Mouse (Mus musculus): Measurements from ENCODE around the gene Dnmbp. TPM values are rescaled to one million over a fixed set of nuclear protein-coding genes. Genes with fewer than 3 reads are reported as not detected.

Dnmbp gene
- 7.2 and 7.6 TPM in 2 replicates for polyA plus RNA-seq (2014; fragmentation: Nextera tagmentation; extraction: Ambion mirVana)

- H3K36me3 ChIP-seq (ENCODE audit: control insufficient read depth, insufficient read depth, low read length) = no peaks in the 10 kb centered on the region
- peak within 1 kb of the TSS; percentile 82 for H3K9ac ChIP-seq (ENCODE audit: low read length)
- no peaks in the 10 kb centered on the region for H3K9me3 ChIP-seq (replicated peaks; ENCODE audit: control insufficient read depth, low read length)
- H3K4me3 ChIP-seq (ENCODE audit: low read depth, low read length) = peak within 1 kb of the TSS; percentile 68
- peak; percentile 91 for ATAC-seq
- H3K27ac ChIP-seq (ENCODE audit: low read depth, low read length) = no peak within 1 kb of the TSS
- no peaks in the 10 kb centered on the region for H3K27me3 ChIP-seq (replicated peaks; ENCODE audit: control insufficient read depth, insufficient read depth, low read length)
- peak within 1 kb of the TSS; percentile 77 for H3K4me2 ChIP-seq (ENCODE audit: low read length)
- H3K4me1 ChIP-seq (ENCODE audit: control insufficient read depth, insufficient read depth, low read length) = no peaks in the 10 kb centered on the region; the same call in 1 of the 2 replicates
- WGBS = 5% methylated on average over 79 of the region's 94 CpGs
- peak; percentile 79 for DNase-seq (ENCODE audit: low spot score)
Observed at GRCm38 (mm10) chr19:43939769-43940689, at the start of gene Dnmbp. Gene Dnmbp, minus strand, starts transcription at chr19:43940191.

- 18% methylated on average over 30 of the region's 30 CpGs for WGBS
- Histone ChIP-seq H3K27ac (ENCODE audit: low read depth, low read length) (no peak within 1 kb of the TSS), H3K4me3 (ENCODE audit: low read depth, low read length) (no peak within 1 kb of the TSS), H3K36me3 (ENCODE audit: control insufficient read depth, insufficient read depth, low read length) (no peaks in the 10 kb centered on the region), H3K9me3 (replicated peaks; ENCODE audit: control insufficient read depth, low read length) (no peaks in the 10 kb centered on the region), H3K4me2 (ENCODE audit: low read length) (peak within 1 kb of the TSS; percentile 30), H3K27me3 (replicated peaks; ENCODE audit: control insufficient read depth, insufficient read depth, low read length) (no peaks in the 10 kb centered on the region), H3K4me1 (ENCODE audit: control insufficient read depth, insufficient read depth, low read length) (0 out of 2 replicates have a peak, but pooled peaks cover 6% of the 10 kb centered on the region), H3K9ac (ENCODE audit: low read length) (peak within 1 kb of the TSS; percentile 17; the same call in 1 of the 2 replicates)
- DNase-seq (ENCODE audit: low spot score) (no peak), ATAC-seq (no peak)
Observed at GRCm38 (mm10) chr19:43986069-43986794, 46.2 kb upstream of the Dnmbp start, which contains the start of gene Cpn1. Gene Cpn1, minus strand, starts transcription at chr19:43986556.

- no peak overlapping the region for H3K27ac ChIP-seq (ENCODE audit: low read depth, low read length)
- H3K4me1 ChIP-seq (ENCODE audit: control insufficient read depth, insufficient read depth, low read length) = 0 out of 2 replicates have a peak, but pooled peaks cover 6% of the 10 kb centered on the region
- no peaks in the 10 kb centered on the region for H3K36me3 ChIP-seq (ENCODE audit: control insufficient read depth, insufficient read depth, low read length)
- no peak overlapping the region for H3K4me2 ChIP-seq (ENCODE audit: low read length)
- no peak overlapping the region for H3K9ac ChIP-seq (ENCODE audit: low read length)
- WGBS = 96% methylated on average over 5 of the region's 5 CpGs
- H3K4me3 ChIP-seq (ENCODE audit: low read depth, low read length) = no peak overlapping the region
- ATAC-seq (no peak), DNase-seq (ENCODE audit: low spot score) (no peak)
- H3K9me3 ChIP-seq (replicated peaks; ENCODE audit: control insufficient read depth, low read length) = no peaks in the 10 kb centered on the region
- no peaks in the 10 kb centered on the region for H3K27me3 ChIP-seq (replicated peaks; ENCODE audit: control insufficient read depth, insufficient read depth, low read length)
Observed at GRCm38 (mm10) chr19:43981992-43982391, 42.0 kb upstream of the Dnmbp start.

- no peak for ATAC-seq
- Histone ChIP-seq H3K27me3 (replicated peaks; ENCODE audit: control insufficient read depth, insufficient read depth, low read length) (no peaks in the 10 kb centered on the region), H3K4me3 (ENCODE audit: low read depth, low read length) (no peak overlapping the region), H3K9ac (ENCODE audit: low read length) (no peak overlapping the region), H3K27ac (ENCODE audit: low read depth, low read length) (no peak overlapping the region), H3K36me3 (ENCODE audit: control insufficient read depth, insufficient read depth, low read length) (no peaks in the 10 kb centered on the region), H3K4me2 (ENCODE audit: low read length) (no peak overlapping the region), H3K4me1 (ENCODE audit: control insufficient read depth, insufficient read depth, low read length) (no peaks in the 10 kb centered on the region), H3K9me3 (replicated peaks; ENCODE audit: control insufficient read depth, low read length) (no peaks in the 10 kb centered on the region)
- WGBS = 95% methylated on average over 17 of the region's 17 CpGs
- DNase-seq (ENCODE audit: low spot score) = no peak
Observed at GRCm38 (mm10) chr19:43980711-43981110, 40.7 kb upstream of the Dnmbp start.

DNA sequence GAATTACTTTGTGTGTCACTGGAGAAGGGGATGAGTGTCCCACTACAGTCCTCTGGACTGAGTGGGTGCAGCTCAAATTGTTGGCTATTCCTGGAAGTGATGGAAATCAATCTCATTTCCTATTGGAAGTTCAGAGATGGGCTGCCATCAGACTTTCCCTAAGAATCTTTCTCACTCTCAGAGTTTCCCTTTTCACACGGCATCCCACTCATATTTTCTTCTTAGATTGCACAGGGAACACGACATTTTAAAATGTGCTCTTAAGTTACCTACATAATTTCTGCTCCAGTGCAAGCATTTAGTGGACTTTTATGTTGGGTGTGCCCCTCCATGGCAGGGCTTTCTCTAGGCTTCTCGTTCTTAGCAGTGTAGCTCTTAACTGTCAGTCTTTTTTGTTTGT, 37.8 kb upstream of the Dnmbp start:
- 88% methylated on average over 3 of the region's 3 CpGs for WGBS
- ATAC-seq = no peak

GRCm38 (mm10) chr19:43976661-43977060, 36.7 kb upstream of the Dnmbp start:
- Histone ChIP-seq H3K4me1 (ENCODE audit: control insufficient read depth, insufficient read depth, low read length) (no peaks in the 10 kb centered on the region), H3K4me2 (ENCODE audit: low read length) (no peak overlapping the region)
- WGBS = 82% methylated on average over 6 of the region's 6 CpGs

More for the DNA sequence above, 37.8 kb upstream of the Dnmbp start:
- Histone ChIP-seq H3K4me2 (ENCODE audit: low read length) (no peak overlapping the region), H3K27ac (ENCODE audit: low read depth, low read length) (no peak overlapping the region), H3K9ac (ENCODE audit: low read length) (no peak overlapping the region), H3K9me3 (replicated peaks; ENCODE audit: control insufficient read depth, low read length) (no peaks in the 10 kb centered on the region), H3K4me1 (ENCODE audit: control insufficient read depth, insufficient read depth, low read length) (no peaks in the 10 kb centered on the region), H3K4me3 (ENCODE audit: low read depth, low read length) (no peak overlapping the region), H3K36me3 (ENCODE audit: control insufficient read depth, insufficient read depth, low read length) (no peaks in the 10 kb centered on the region), H3K27me3 (replicated peaks; ENCODE audit: control insufficient read depth, insufficient read depth, low read length) (no peaks in the 10 kb centered on the region)
- no peak for DNase-seq (ENCODE audit: low spot score)

DNA sequence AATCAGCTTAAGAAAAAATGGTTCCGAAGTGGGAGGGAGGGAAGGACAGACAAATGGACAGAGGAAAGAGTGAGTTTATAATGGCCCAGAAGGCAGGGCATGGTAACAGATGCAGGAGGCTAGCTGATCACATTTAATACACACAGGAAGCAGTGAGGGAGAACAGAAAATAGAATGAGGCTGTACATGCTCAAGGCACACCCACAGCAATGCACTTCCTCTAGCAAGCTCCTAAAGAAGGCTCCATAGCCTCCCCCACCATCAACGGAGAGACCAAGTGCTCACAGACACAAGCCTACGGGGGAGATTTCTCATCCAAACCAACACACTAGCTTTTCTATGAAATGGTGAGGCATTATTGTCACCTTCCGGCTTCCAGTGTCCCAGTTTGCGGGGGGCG, 34.2 kb upstream of the Dnmbp start:
- no peak overlapping the region for H3K4me2 ChIP-seq (ENCODE audit: low read length)
- DNase-seq (ENCODE audit: low spot score) (no peak), ATAC-seq (no peak)
- no peak overlapping the region for H3K4me3 ChIP-seq (ENCODE audit: low read depth, low read length)
- H3K9me3 ChIP-seq (replicated peaks; ENCODE audit: control insufficient read depth, low read length) = no peaks in the 10 kb centered on the region
- WGBS = 93% methylated on average over 6 of the region's 6 CpGs
- no peaks in the 10 kb centered on the region for H3K4me1 ChIP-seq (ENCODE audit: control insufficient read depth, insufficient read depth, low read length)
- H3K36me3 ChIP-seq (ENCODE audit: control insufficient read depth, insufficient read depth, low read length) = no peaks in the 10 kb centered on the region
- H3K27ac ChIP-seq (ENCODE audit: low read depth, low read length) = no peak overlapping the region
- no peak overlapping the region for H3K9ac ChIP-seq (ENCODE audit: low read length)
- no peaks in the 10 kb centered on the region for H3K27me3 ChIP-seq (replicated peaks; ENCODE audit: control insufficient read depth, insufficient read depth, low read length)

More at GRCm38 (mm10) chr19:43976661-43977060, 36.7 kb upstream of the Dnmbp start:
- ATAC-seq (no peak), DNase-seq (ENCODE audit: low spot score) (no peak)
- Histone ChIP-seq H3K9ac (ENCODE audit: low read length) (no peak overlapping the region), H3K27me3 (replicated peaks; ENCODE audit: control insufficient read depth, insufficient read depth, low read length) (no peaks in the 10 kb centered on the region), H3K27ac (ENCODE audit: low read depth, low read length) (no peak overlapping the region), H3K36me3 (ENCODE audit: control insufficient read depth, insufficient read depth, low read length) (no peaks in the 10 kb centered on the region), H3K4me3 (ENCODE audit: low read depth, low read length) (no peak overlapping the region), H3K9me3 (replicated peaks; ENCODE audit: control insufficient read depth, low read length) (no peaks in the 10 kb centered on the region)

GRCm38 (mm10) chr19:43973711-43974110, 33.7 kb upstream of the Dnmbp start:
- Histone ChIP-seq H3K27ac (ENCODE audit: low read depth, low read length) (no peak overlapping the region), H3K27me3 (replicated peaks; ENCODE audit: control insufficient read depth, insufficient read depth, low read length) (no peaks in the 10 kb centered on the region), H3K4me3 (ENCODE audit: low read depth, low read length) (no peak overlapping the region), H3K9ac (ENCODE audit: low read length) (no peak overlapping the region), H3K4me2 (ENCODE audit: low read length) (no peak overlapping the region), H3K9me3 (replicated peaks; ENCODE audit: control insufficient read depth, low read length) (no peaks in the 10 kb centered on the region), H3K36me3 (ENCODE audit: control insufficient read depth, insufficient read depth, low read length) (no peaks in the 10 kb centered on the region), H3K4me1 (ENCODE audit: control insufficient read depth, insufficient read depth, low read length) (no peaks in the 10 kb centered on the region)
- ATAC-seq = no peak
- DNase-seq (ENCODE audit: low spot score) = no peak
- 89% methylated on average over 9 of the region's 9 CpGs for WGBS
